Mouse (Mus musculus): Measurements from ENCODE around the gene Ager.

GRCm38 (mm10) chr17:34591029-34591993 lies 6.4 kb upstream of the Ager start, which contains the start of gene Pbx2:
- TF ChIP-seq CTCF (IDR thresholded peaks at IDR 0.05; ENCODE audit: low read depth, low read length) = no peak
- TF ChIP-seq POLR2A (IDR thresholded peaks at IDR 0.05; ENCODE audit: insufficient read depth, low read length) = no peak
- TF ChIP-seq EP300 (IDR thresholded peaks at IDR 0.05; ENCODE audit: insufficient read depth, low read depth, low read length) = no peak
